Mouse (Mus musculus) heart, embryonic 16.5 days (tissue): ENCODE measurements around the gene Adamts20. TPM values are rescaled to one million over a fixed set of nuclear protein-coding genes. Genes with fewer than 3 reads are reported as not detected.
A peak's percentile ranks its signal among the peaks of the same experiment; 100 is the strongest.

ENCODE experiments used
- ATAC-seq: fragments of 200-750 bp; cut with Nextera tagmentation; replicated peaks from 2 replicates; pipeline ENCODE4 v1.8.0; 2017; ENCODE audit warnings: moderate number of reproducible peaks; ENCODE audit not compliant: insufficient read depth, low FRiP score; ENCODE audit errors: extremely low read depth
- H3K27ac ChIP-seq: fragments of 300-500 bp; sonication (generic); 2 replicates; pipeline ENCODE4 v1.5.1; 2014; ENCODE audit warnings: mild to moderate bottlenecking, low read length, control low read depth, moderate library complexity
- H3K27me3 ChIP-seq: fragments of 300-500 bp; sonication (generic); 2 replicates; pipeline ENCODE4 v1.6.1; 2014; ENCODE audit warnings: low read length, mixed read lengths; ENCODE audit not compliant: control insufficient read depth, insufficient read depth
- H3K36me3 ChIP-seq: fragments of 300-500 bp; sonication (generic); 2 replicates; pipeline ENCODE4 v1.6.1; 2014; ENCODE audit not compliant: control insufficient read depth, insufficient read depth
- H3K4me1 ChIP-seq: fragments of 300-500 bp; sonication (generic); 2 replicates; pipeline ENCODE4 v1.6.1; 2014; ENCODE audit warnings: low read length, mixed read lengths; ENCODE audit not compliant: control insufficient read depth, insufficient read depth
- H3K4me2 ChIP-seq: fragments of 300-500 bp; sonication (generic); 2 replicates; pipeline ENCODE4 v1.6.1; 2014; ENCODE audit warnings: low read depth, mild to moderate bottlenecking, control low read depth, low read length
- H3K4me3 ChIP-seq: fragments of 300-500 bp; sonication (generic); 2 replicates; pipeline ENCODE4 v1.5.1; 2014; ENCODE audit warnings: mild to moderate bottlenecking, control low read depth, low read length
- H3K9ac ChIP-seq: fragments of 300-500 bp; sonication (generic); 2 replicates; pipeline ENCODE4 v1.6.1; 2014; ENCODE audit warnings: low read length, control low read depth
- H3K9me3 ChIP-seq: fragments of 300-500 bp; sonication (generic); replicated peaks from 2 replicates; pipeline ENCODE4 v1.6.1; 2016; ENCODE audit warnings: low read length; ENCODE audit not compliant: control insufficient read depth
- WGBS: fragments of 180-500 bp; shearing (Covaris S2); extraction: QIAGEN DNeasy Blood & Tissue Kit; methylation state at CpG from one replicate; pipeline ENCODE4 v1.1.7; 2014; 5-methylcytosine and 5-hydroxymethylcytosine counted together
- polyA plus RNA-seq: library from polyadenylated mRNA; unstranded; fragments of >200 nt; fragmentation: Nextera tagmentation; extraction: Ambion mirVana; gene quantifications from 2 replicates; pipeline ENCODE4 v1.2.1, GENCODE M21; 2015

Adamts20 gene
- polyA plus RNA-seq, 1 experiment from 2014 or later: 0.76 TPM

- 84% methylated on average over 4 of the region's 4 CpGs for WGBS
- H3K36me3 ChIP-seq: no peaks in the 10 kb centered on the region
- no peak overlapping the region for H3K4me2 ChIP-seq
- no peak overlapping the region for H3K27ac ChIP-seq
- no peaks in the 10 kb centered on the region for H3K27me3 ChIP-seq
- H3K4me3 ChIP-seq: no peak overlapping the region
- no peak for ATAC-seq
- H3K9ac ChIP-seq: no peak overlapping the region
- H3K9me3 ChIP-seq: no peaks in the 10 kb centered on the region
- H3K4me1 ChIP-seq: no peaks in the 10 kb centered on the region
These were observed 36.5 kb downstream of the Adamts20 start for GRCm38 (mm10) chr15:94428726-94429125.

GRCm38 (mm10) chr15:94427482-94428214 lies 37.6 kb downstream of the Adamts20 start:
- Histone ChIP-seq H3K9ac (no peak overlapping the region), H3K27ac (no peak overlapping the region), H3K9me3 (no peaks in the 10 kb centered on the region), H3K4me1 (no peaks in the 10 kb centered on the region), H3K4me2 (no peak overlapping the region), H3K27me3 (no peaks in the 10 kb centered on the region), H3K4me3 (no peak overlapping the region), H3K36me3 (no peaks in the 10 kb centered on the region)
- WGBS: 78% methylated on average over 9 of the region's 9 CpGs
- ATAC-seq: no peak

- Histone ChIP-seq H3K36me3 (no peaks in the 10 kb centered on the region), H3K9ac (no peak overlapping the region), H3K27ac (no peak overlapping the region), H3K4me2 (no peak overlapping the region), H3K9me3 (no peaks in the 10 kb centered on the region), H3K4me3 (no peak overlapping the region), H3K27me3 (no peaks in the 10 kb centered on the region), H3K4me1 (no peaks in the 10 kb centered on the region)
- WGBS: 60% methylated on average over 6 of the region's 6 CpGs
- no peak for ATAC-seq
These were observed 44.7 kb downstream of the Adamts20 start for GRCm38 (mm10) chr15:94420526-94420925.

- no peak overlapping the region for H3K27ac ChIP-seq
- H3K9me3 ChIP-seq: no peaks in the 10 kb centered on the region
- no peaks in the 10 kb centered on the region for H3K27me3 ChIP-seq
- no peak overlapping the region for H3K4me2 ChIP-seq
- no peak overlapping the region for H3K9ac ChIP-seq
- H3K4me1 ChIP-seq: no peaks in the 10 kb centered on the region
- no peak overlapping the region for H3K4me3 ChIP-seq
- ATAC-seq: no peak
- 82% methylated on average over 9 of the region's 9 CpGs for WGBS
- H3K36me3 ChIP-seq: no peaks in the 10 kb centered on the region
These were observed 46.1 kb downstream of the Adamts20 start for GRCm38 (mm10) chr15:94419167-94419566.

GRCm38 (mm10) chr15:94418427-94418826 lies 46.8 kb downstream of the Adamts20 start:
- H3K9me3 ChIP-seq: no peaks in the 10 kb centered on the region
- no peaks in the 10 kb centered on the region for H3K4me1 ChIP-seq
- ATAC-seq: no peak
- no peaks in the 10 kb centered on the region for H3K27me3 ChIP-seq
- H3K27ac ChIP-seq: no peak overlapping the region
- H3K36me3 ChIP-seq: no peaks in the 10 kb centered on the region
- WGBS: 82% methylated on average over 5 of the region's 5 CpGs
- H3K9ac ChIP-seq: no peak overlapping the region
- H3K4me2 ChIP-seq: no peak overlapping the region
- no peak overlapping the region for H3K4me3 ChIP-seq

GRCm38 (mm10) chr15:94417216-94418155 lies 47.7 kb downstream of the Adamts20 start:
- no peak overlapping the region for H3K4me2 ChIP-seq
- 68% methylated on average over 18 of the region's 18 CpGs for WGBS
- H3K27ac ChIP-seq: no peak overlapping the region
- H3K4me1 ChIP-seq: no peaks in the 10 kb centered on the region
- H3K4me3 ChIP-seq: no peak overlapping the region
- H3K27me3 ChIP-seq: no peaks in the 10 kb centered on the region
- no peaks in the 10 kb centered on the region for H3K9me3 ChIP-seq
- H3K36me3 ChIP-seq: no peaks in the 10 kb centered on the region
- no peak overlapping the region for H3K9ac ChIP-seq
- ATAC-seq: no peak

- no peak overlapping the region for H3K4me2 ChIP-seq
- H3K9me3 ChIP-seq: no peaks in the 10 kb centered on the region
- H3K4me1 ChIP-seq: no peaks in the 10 kb centered on the region
- H3K27me3 ChIP-seq: peaks cover 9% of the 10 kb centered on the region
- H3K4me3 ChIP-seq: no peak overlapping the region
- H3K9ac ChIP-seq: no peak overlapping the region
- no peaks in the 10 kb centered on the region for H3K36me3 ChIP-seq
- H3K27ac ChIP-seq: no peak overlapping the region
- ATAC-seq: no peak
- WGBS: 81% methylated on average over 7 of the region's 7 CpGs
These were observed 55.4 kb downstream of the Adamts20 start for GRCm38 (mm10) chr15:94409832-94410231.

- H3K27me3 ChIP-seq: peaks cover 39% of the 10 kb centered on the region
- no peak for ATAC-seq
- no peak overlapping the region for H3K27ac ChIP-seq
- no peak overlapping the region for H3K4me3 ChIP-seq
- H3K9me3 ChIP-seq: no peaks in the 10 kb centered on the region
- no peak overlapping the region for H3K4me2 ChIP-seq
- WGBS: 38% methylated on average over 2 of the region's 2 CpGs
- peaks cover 10% of the 10 kb centered on the region for H3K4me1 ChIP-seq
- H3K36me3 ChIP-seq: no peaks in the 10 kb centered on the region
- H3K9ac ChIP-seq: no peak overlapping the region
These were observed 58.9 kb downstream of the Adamts20 start for GRCm38 (mm10) chr15:94406364-94406763.

GRCm38 (mm10) chr15:94404071-94404545 lies 61.1 kb downstream of the Adamts20 start:
- Histone ChIP-seq H3K27me3 (peaks cover 39% of the 10 kb centered on the region), H3K4me2 (peak overlapping the region; percentile 100), H3K9ac (peak overlapping the region; percentile 78), H3K4me1 (peaks cover 10% of the 10 kb centered on the region), H3K9me3 (no peaks in the 10 kb centered on the region), H3K36me3 (no peaks in the 10 kb centered on the region), H3K27ac (no peak overlapping the region), H3K4me3 (peak overlapping the region; percentile 75)
- WGBS: under 1% methylated on average over 62 of the region's 65 CpGs
- ATAC-seq: peak; percentile 98
